Mouse (Mus musculus) kidney, postnatal 0 days (tissue): ENCODE data around the gene Cmtm7. TPM values are rescaled to one million over a fixed set of nuclear protein-coding genes. Genes with fewer than 3 reads are reported as not detected.

Source experiments
- ATAC-seq: fragments of 200-750 bp; cut with Nextera tagmentation; replicated peaks from 2 replicates; pipeline ENCODE4 v1.8.0; 2017; ENCODE audit warnings: low read depth, moderate number of reproducible peaks, moderate TSS enrichment, moderate library complexity; ENCODE audit not compliant: low FRiP score
- DNase-seq: peaks from one replicate; pipeline ENCODE4 v3.0.0-alpha.2; 2016; ENCODE audit warnings: low spot score
- H3K27ac ChIP-seq: fragments of 300-500 bp; sonication (generic); 2 replicates; pipeline ENCODE4 v1.5.1; 2014; ENCODE audit warnings: mild to moderate bottlenecking
- H3K27me3 ChIP-seq: fragments of 300-500 bp; sonication (generic); 2 replicates; pipeline ENCODE4 v1.6.1; 2014; ENCODE audit warnings: low read length, mixed read lengths; ENCODE audit not compliant: insufficient read depth
- H3K36me3 ChIP-seq: fragments of 300-500 bp; sonication (generic); 2 replicates; pipeline ENCODE4 v1.6.1; 2014; ENCODE audit warnings: low read length, mixed read lengths; ENCODE audit not compliant: insufficient read depth
- H3K4me1 ChIP-seq: fragments of 300-500 bp; sonication (generic); replicated peaks from 2 replicates; pipeline ENCODE4 v1.6.1; 2014; ENCODE audit warnings: antibody characterized with exemption, low read length, mixed read lengths; ENCODE audit not compliant: insufficient read depth
- H3K4me2 ChIP-seq: fragments of 300-500 bp; sonication (generic); 2 replicates; pipeline ENCODE4 v1.6.1; 2014; ENCODE audit warnings: mild to moderate bottlenecking, low read length, moderate library complexity, mixed read lengths
- H3K4me3 ChIP-seq: fragments of 300-500 bp; sonication (generic); replicated peaks from 2 replicates; pipeline ENCODE4 v1.5.1; 2014; ENCODE audit warnings: low read depth, low read length
- H3K9ac ChIP-seq: fragments of 300-500 bp; sonication (generic); 2 replicates; pipeline ENCODE4 v1.6.1; 2014; ENCODE audit warnings: low read depth, low read length
- H3K9me3 ChIP-seq: fragments of 300-500 bp; sonication (generic); replicated peaks from 2 replicates; pipeline ENCODE4 v1.6.1; 2016; ENCODE audit warnings: low read length, inconsistent platforms, mixed read lengths
- CTCF ChIP-seq: IDR thresholded peaks from 2 replicates; pipeline ENCODE4 v1.5.1; 2016; ENCODE audit warnings: antibody characterized with exemption, low read depth, mild to moderate bottlenecking, moderate library complexity
- WGBS: fragments of 180-500 bp; shearing (Covaris S2); extraction: QIAGEN DNeasy Blood & Tissue Kit; methylation state at CpG from one replicate; pipeline ENCODE4 v1.1.7; 2014; 5-methylcytosine and 5-hydroxymethylcytosine counted together
- polyA plus RNA-seq: library from polyadenylated mRNA; unstranded; fragments of >200 nt; fragmentation: Nextera tagmentation; extraction: Ambion mirVana; gene quantifications from 2 replicates; pipeline ENCODE4 v1.2.1, GENCODE M21; 2015

Cmtm7 gene
- polyA plus RNA-seq, 1 experiment from 2014 or later: 102 TPM

- no peak for TF ChIP-seq CTCF
- H3K36me3 ChIP-seq: 0 out of 2 replicates have a peak, but pooled peaks cover 6% of the 10 kb centered on the region
- WGBS: 76% methylated on average over 3 of the region's 3 CpGs
Measured at GRCm38 (mm10) chr9:114776361-114776760, 5.3 kb downstream of the Cmtm7 start.

GRCm38 (mm10) chr9:114775272-114775671, 6.4 kb downstream of the Cmtm7 start:
- 0 out of 2 replicates have a peak overlapping the region, but pooled peaks have one; percentile 27 for H3K9ac ChIP-seq
- peaks cover 6% of the 10 kb centered on the region; the same call in 1 of the 2 replicates for H3K4me1 ChIP-seq
- WGBS: 52% methylated on average over 4 of the region's 4 CpGs
- no peak overlapping the region for H3K4me3 ChIP-seq
- ATAC-seq (no peak), DNase-seq (no peak)
- H3K27me3 ChIP-seq: no peaks in the 10 kb centered on the region
- peak overlapping the region; percentile 60 for H3K27ac ChIP-seq
- no peak overlapping the region for H3K4me2 ChIP-seq
- H3K36me3 ChIP-seq: 0 out of 2 replicates have a peak, but pooled peaks cover 6% of the 10 kb centered on the region
- H3K9me3 ChIP-seq: no peaks in the 10 kb centered on the region
- TF ChIP-seq CTCF: no peak

More at GRCm38 (mm10) chr9:114776361-114776760, 5.3 kb downstream of the Cmtm7 start:
- Histone ChIP-seq H3K27ac (no peak overlapping the region; the same call in 1 of the 2 replicates), H3K4me3 (no peak overlapping the region), H3K9me3 (no peaks in the 10 kb centered on the region), H3K4me2 (no peak overlapping the region), H3K9ac (no peak overlapping the region), H3K27me3 (no peaks in the 10 kb centered on the region), H3K4me1 (peaks cover 6% of the 10 kb centered on the region; the same call in 1 of the 2 replicates)
- DNase-seq: no peak
- ATAC-seq: no peak

GRCm38 (mm10) chr9:114774629-114775028, 7.0 kb downstream of the Cmtm7 start:
- no peak for TF ChIP-seq CTCF
- Histone ChIP-seq H3K36me3 (0 out of 2 replicates have a peak, but pooled peaks cover 6% of the 10 kb centered on the region), H3K9ac (no peak overlapping the region), H3K4me3 (no peak overlapping the region), H3K4me2 (no peak overlapping the region), H3K27ac (peak overlapping the region; percentile 60; the same call in 1 of the 2 replicates), H3K9me3 (no peaks in the 10 kb centered on the region), H3K27me3 (no peaks in the 10 kb centered on the region), H3K4me1 (peaks cover 6% of the 10 kb centered on the region; the same call in 1 of the 2 replicates)
- ATAC-seq (no peak), DNase-seq (peak; percentile 44)
- 38% methylated on average over 6 of the region's 6 CpGs for WGBS

- TF ChIP-seq CTCF: no peak
- Histone ChIP-seq H3K4me2 (no peak overlapping the region), H3K27me3 (no peaks in the 10 kb centered on the region), H3K27ac (no peak overlapping the region), H3K36me3 (0 out of 2 replicates have a peak, but pooled peaks cover 6% of the 10 kb centered on the region), H3K4me3 (no peak overlapping the region), H3K9ac (no peak overlapping the region), H3K9me3 (no peaks in the 10 kb centered on the region), H3K4me1 (peaks cover 13% of the 10 kb centered on the region)
- ATAC-seq (no peak), DNase-seq (peak; percentile 50)
- 71% methylated on average over 7 of the region's 7 CpGs for WGBS
Measured at GRCm38 (mm10) chr9:114771565-114771964, 10.1 kb downstream of the Cmtm7 start.

GRCm38 (mm10) chr9:114770224-114770623, 11.4 kb downstream of the Cmtm7 start:
- no peak for TF ChIP-seq CTCF
- no peak overlapping the region for H3K4me3 ChIP-seq
- 0 out of 2 replicates have a peak, but pooled peaks cover 6% of the 10 kb centered on the region for H3K36me3 ChIP-seq
- peaks cover 13% of the 10 kb centered on the region for H3K4me1 ChIP-seq
- H3K4me2 ChIP-seq: no peak overlapping the region
- no peak for ATAC-seq
- H3K27ac ChIP-seq: no peak overlapping the region
- H3K9me3 ChIP-seq: no peaks in the 10 kb centered on the region
- no peak overlapping the region for H3K9ac ChIP-seq
- WGBS: 91% methylated on average over 4 of the region's 4 CpGs
- DNase-seq: no peak
- H3K27me3 ChIP-seq: no peaks in the 10 kb centered on the region

GRCm38 (mm10) chr9:114768066-114768465, 13.6 kb downstream of the Cmtm7 start:
- 32% methylated on average over 10 of the region's 10 CpGs for WGBS
- 0 out of 2 replicates have a peak, but pooled peaks cover 6% of the 10 kb centered on the region for H3K36me3 ChIP-seq
- no peak for TF ChIP-seq CTCF
- H3K9ac ChIP-seq: no peak overlapping the region
- H3K27ac ChIP-seq: peak overlapping the region; percentile 78
- no peaks in the 10 kb centered on the region for H3K27me3 ChIP-seq
- H3K4me1 ChIP-seq: peaks cover 7% of the 10 kb centered on the region
- DNase-seq (no peak), ATAC-seq (no peak)
- no peaks in the 10 kb centered on the region for H3K9me3 ChIP-seq
- H3K4me2 ChIP-seq: no peak overlapping the region
- no peak overlapping the region for H3K4me3 ChIP-seq
